Mouse (Mus musculus): ENCODE results near the gene Ushbp1.

Gene Ushbp1

DNA sequence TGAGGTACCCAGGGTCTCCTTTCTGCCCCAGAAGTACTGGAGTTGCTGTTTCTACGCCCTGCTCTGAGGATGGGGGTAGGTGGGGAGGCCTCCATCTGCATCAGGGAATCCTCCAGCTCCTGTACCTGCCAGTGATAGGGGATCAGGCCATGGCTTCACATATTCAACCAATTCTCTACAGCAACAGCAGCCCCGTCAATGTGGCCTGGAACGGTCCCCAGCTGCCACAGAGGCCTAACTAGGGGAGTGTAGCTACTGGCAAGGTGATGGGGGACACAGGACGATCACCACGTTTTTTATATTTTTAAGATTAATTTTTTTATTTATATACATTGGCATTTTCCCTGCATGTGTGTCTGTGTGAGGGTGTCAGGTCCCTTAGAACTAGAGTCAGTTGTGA is 3.2 kb downstream of the Ushbp1 start:
- no peak for DNase-seq

DNA sequence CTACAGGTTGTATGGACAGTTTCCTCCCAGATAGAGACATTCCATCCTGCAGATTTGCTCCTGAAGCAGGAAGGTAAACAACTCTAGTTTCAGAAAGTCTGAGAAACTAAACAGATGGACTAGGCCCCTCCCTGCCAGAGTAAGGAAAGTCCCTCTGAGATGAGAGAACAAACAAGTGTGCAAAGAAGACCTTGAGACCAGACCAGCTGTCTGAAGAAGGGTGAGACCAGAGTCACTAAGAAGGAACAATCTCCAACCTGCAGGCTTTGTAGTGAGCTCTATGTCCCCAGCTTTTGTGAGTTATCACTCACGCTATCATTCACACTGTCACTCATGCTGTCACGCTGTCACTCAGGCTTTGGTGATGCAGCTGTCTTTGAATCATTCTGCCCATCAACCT is 3.9 kb downstream of the Ushbp1 start:
- DNase-seq, result no peak

DNA sequence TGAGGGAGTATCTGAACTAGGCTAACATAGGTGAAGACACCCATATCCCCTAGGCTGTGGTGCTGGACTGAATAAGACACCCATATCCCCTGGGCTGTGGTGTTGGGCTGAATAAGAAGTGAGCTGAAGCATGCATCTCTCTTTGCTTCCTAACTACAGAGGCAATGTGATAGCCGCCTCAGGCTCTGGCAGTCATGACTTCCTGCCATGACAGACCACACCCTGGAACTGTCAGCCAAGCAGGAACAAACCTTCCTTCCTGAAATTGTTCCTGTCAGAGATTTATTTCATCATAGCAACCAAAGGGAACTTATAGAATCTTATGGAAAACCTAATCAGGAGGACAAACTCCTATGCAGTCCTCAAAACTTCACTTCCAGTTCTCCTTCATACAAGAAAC is 7.3 kb downstream of the Ushbp1 start:
- no peak for DNase-seq

DNA sequence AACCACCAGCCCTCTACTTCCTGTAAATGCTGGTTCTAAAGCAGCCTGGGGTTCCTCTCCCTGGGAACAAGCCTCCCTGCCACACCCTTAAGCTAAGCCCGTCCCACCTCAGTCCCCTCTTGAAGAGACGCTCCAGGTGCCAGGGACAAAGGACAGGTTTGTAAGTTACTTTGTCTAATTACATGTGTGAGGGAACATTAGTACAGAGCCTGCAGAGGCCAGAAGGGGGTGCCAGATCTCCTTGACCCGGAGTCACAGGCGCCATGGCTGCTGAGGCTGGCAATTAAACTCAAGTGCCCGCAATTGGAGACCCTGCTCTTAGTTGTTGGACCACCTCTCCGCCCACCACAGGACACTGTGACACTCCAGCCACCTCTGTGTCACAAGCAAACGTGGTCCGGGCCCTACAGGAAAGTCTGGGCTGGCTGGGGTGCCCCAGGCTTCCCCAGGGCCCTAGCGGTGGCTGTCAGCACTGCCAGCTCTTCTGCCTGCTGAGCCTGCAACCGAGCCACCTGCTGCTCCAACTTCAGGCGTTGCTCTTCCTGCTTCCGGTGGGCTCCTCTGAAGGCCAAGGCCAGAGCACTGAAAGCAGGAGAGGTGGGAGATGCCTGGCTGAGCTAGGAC is 10.3 kb downstream of the Ushbp1 start:
- DNase-seq, result no peak

DNA sequence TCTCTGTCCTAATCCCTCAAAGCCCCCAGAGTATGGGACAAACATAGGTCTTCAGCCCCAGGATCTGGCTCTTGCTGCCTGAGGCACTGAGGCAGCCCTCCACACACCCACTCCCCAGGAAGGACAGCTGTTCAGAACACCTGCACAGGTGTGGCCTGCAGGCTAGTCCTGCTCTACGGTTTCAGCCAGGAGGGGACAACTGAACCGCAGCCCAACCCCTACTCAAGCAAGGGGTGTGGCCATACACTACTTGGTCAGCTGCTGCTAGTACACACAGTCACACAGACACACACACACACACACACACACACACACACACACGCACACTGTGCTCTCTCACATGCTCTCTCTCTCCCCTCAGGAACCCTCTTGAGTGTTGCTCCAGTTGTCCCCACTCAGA is 11.7 kb downstream of the Ushbp1 start:
- no peak for DNase-seq

DNA sequence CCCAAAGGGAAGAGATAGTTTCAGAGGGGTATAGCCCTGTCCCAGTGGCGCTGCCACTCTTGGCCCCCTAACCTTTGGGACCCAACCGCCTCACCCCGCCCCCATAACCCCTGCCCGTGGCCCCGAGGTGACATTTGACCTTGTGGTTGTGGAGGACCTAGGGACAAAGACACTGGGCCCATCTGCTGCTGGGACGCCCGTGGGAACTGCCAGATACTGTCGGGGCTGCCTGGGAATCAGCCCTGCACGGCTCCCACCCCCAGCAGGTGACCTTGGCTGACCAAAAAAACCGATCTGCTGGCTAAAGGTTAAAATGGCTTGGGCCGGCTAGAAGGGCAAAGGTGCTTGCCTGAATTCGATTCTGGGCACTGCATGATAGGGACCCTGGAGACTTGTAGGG is 12.2 kb downstream of the Ushbp1 start:
- DNase-seq, result peak; percentile 54

DNA sequence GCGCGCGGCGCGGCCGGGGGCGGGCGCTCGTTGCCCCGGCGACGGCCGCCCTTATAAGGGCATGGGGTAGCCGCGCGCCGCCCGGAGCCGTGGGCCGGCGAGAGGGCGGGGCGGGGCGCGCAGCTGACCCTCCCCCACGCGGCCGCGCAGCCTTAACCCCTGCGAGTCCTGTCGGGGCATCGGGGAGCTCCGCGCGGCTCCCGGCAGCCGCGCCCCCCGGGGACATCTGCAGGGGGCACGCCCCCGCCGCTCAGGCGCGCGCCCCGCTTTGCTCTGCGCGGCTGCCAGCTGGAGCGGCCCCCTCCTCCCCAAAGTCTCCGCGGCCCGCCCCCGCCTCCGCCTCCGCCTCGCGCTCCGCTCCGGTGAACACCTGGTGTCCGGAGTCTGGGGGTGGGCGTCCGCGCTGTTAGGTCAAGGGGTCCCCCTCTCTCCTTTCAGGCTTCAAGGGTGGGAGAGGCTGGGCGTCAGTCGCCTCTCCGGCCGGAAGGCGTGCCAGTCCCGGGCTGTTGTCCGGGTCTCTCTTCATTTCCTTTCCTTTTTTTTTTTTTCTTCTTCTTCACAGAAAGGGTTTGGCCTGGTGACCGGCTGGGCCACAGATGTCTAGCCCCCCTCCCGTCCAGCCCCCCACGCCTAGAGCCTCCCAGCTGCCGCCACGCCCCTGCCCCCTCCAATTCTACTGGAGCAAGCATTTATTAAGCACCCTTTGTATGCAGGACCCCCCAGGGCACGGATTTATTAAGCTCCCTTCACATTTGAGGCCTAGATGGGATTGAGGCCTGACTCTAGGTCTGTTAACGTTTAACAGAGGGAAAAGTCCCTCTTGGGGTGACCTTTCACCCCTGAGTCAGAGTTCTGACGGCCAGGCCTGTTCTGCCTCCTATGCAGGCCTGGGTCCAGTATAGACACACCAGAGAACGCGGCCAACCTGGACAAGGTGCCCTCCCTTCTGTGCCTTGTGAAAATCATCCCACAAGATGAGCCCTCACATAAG is 13.3 kb downstream of the Ushbp1 start:
- DNase-seq, result peak; percentile 90

DNA sequence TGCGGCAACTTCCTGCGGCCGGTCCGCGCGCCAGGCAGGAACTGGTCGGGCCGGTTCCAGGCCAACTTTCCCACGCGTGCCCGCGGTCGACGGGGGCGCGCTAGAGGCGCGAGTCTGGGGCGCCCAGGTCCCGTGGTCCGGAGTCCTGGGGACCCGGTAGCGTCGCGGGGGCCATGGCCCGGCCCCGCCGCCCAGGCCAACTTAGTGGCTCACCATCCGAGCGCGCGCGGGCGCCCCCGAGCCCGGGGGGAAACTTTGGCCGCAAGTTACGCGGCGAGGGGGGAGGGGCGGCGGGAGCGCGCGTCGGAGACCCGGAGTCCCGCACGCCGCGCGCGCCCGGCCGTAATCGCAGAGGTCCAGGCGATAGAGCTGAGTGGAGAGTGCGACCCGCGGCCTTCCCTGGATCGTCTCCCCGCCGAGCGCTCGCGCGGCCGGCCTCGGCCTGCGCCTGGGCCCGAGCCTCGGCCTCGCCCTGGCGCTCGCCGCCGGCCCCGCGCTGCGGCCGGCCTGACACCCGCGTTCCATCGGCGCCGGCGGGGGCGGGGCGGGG is 14.1 kb downstream of the Ushbp1 start, which contains the start of gene Nr2f6:
Nr2f6 (minus strand) TSS at position 540 of the 550 bp plus-strand sequence.
- peak; percentile 83 for DNase-seq

DNA sequence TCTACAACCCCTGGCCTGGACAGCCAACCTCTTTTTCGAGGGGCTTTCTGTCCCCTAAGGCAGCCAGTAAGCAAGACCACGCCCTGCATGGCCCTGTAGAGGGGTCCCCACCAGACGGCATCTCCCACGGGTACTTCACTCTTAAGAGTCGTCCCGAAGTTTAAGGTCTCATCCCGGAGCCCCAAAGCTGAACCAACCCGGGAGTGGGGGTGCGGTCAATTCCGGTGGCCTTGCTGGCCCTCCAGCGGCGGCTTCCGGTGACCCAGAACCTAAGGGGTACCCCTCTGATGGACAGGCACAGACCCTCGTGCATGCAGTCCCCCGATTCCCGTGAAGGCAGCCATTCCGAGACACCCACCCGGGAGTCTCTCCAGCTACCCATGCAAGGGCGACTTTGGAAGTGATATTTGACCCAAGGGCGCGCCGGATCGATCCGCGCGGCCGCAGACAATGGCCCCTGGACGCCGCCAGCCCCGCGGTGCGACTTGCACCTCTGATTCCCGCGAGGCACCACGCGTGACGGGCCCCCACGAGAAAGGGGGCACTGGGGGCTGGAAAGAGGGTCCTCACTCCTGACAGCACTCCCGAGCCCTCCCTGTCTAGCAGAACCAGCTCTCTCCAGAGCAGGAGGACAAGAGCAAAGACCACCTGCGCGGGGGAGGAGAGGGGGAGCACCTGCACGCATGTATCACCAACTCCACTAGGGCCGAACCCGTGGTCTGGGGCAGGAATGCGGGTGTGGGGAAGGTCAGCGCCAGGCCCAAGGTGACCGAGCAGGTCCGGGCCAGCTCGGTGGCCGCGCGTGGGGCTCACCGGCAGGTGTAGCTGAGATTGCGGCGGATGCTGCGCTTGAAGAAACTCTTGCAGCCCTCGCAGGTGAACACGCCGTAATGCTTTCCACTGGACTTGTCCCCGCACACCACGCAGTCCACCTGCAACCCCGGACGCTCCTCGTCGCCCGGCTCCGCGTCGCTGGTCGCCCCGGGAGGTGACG is 15.1 kb downstream of the Ushbp1 start:
- DNase-seq, result peak; percentile 53

DNA sequence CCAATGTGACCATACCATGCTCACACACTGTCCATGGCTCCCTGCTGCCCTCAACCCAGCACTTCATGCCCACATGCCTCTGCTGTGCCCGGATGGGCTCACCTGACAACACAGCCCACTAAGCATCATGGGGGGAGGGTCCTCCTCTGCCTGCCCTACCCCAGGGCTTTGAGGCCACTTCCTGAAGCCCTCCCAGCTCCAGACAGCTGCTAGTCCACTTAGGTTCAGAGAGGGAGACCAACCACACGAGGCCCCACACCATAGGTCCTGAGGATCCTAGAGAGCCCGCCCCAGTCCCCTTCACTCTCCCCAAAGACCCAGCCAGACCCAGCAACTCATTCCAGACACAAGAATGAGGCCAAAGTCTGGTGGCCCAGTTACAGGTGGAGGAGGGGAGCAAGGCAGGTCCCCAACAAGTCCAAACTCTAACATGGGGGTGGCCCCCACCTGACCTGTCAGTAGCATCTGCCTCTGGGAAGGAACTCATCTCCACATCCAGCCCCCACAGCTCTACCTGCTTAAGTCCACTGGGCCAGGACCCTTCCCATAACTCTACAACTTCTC is 16.0 kb downstream of the Ushbp1 start:
- DNase-seq, result peak; percentile 46

DNA sequence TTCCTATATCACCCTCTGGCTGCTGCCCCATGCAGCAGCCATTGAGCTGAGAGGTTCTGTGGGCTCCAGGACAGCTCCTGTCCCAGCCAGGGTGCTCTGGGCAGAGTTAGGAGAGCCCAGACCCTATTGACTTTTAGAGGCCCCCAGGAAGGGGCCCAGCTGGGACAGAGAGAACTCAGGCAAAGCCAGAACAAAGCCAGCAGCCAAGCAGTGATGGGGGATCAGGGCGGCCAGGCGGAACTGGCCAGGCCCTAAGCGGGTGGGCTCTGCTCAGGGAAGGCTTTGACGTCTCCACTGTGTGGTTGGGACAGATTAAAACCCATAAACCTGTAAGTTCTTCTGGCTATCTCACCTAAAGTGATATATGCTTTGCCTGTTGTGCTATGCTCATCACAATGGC is 16.6 kb downstream of the Ushbp1 start:
- no peak for DNase-seq

DNA sequence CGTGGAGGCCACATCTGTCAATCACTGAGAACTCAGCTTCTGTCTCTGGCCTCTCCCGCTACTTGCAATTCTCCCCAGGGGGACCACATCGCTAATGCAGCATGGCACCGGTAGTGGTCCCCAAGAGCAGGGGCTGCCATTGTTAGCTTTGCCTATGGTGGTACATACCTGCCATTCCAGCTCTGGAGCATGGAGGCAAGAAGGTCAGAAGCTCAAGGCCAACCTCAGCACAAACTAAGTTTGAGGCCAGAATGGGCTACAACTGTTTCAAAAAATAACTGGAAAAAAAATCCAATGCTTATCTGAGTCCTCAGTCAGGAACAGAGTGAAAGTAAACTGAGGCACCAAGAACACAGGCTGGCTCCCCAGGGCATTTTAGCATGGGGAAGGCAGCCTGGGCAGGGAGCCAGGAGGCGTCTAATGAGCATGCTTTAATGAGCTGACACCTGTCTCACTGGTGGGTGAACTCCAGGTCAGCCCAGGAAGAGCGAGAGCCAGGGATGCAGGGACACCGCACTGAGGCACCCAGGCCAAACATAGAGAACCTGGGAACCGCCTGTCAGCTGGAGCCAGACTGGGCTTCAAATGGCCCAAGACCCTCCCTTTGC is 19.1 kb downstream of the Ushbp1 start:
- peak; percentile 40 for DNase-seq

DNA sequence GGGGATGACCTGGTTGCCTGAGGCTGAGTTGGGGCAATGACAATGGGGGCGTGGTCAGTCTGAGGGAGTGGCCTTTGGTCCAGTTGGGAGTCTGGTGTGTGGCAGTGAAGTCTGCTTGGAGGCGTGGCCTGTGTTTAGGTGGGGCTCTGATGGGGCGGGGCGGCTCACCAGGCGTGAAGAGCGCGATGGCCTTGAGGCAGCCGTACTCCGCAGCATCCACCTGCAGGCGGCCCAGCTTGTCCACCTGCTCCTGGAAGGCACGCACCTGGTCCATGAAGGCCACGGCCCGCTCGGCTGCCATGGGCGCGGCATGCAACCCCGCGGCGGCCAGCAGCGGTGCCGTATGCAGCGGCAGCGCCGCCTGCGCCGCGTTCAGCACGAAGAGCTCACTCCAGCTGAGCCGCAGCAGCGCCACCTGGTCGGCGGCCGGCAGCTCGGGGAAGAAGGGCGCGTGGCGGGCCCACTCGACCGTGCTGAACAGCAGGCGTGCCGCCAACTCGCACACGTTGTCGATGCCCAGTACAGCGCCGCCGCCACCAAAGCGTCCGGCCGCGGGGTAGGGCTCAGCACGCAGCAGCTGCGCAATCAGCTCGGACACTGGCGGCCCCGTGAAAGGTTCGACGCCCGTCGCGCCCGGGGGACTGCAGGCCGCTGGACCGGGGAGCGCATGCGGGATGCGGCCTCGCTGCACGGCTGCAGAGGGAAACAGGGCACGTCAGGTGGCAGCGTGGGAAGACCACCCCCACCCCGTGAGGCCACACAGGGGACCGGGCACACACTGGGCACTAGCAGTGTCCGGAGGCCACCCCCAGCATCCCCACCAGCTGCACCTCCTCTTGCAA is 19.8 kb downstream of the Ushbp1 start:
- DNase-seq, result peak; percentile 90

DNA sequence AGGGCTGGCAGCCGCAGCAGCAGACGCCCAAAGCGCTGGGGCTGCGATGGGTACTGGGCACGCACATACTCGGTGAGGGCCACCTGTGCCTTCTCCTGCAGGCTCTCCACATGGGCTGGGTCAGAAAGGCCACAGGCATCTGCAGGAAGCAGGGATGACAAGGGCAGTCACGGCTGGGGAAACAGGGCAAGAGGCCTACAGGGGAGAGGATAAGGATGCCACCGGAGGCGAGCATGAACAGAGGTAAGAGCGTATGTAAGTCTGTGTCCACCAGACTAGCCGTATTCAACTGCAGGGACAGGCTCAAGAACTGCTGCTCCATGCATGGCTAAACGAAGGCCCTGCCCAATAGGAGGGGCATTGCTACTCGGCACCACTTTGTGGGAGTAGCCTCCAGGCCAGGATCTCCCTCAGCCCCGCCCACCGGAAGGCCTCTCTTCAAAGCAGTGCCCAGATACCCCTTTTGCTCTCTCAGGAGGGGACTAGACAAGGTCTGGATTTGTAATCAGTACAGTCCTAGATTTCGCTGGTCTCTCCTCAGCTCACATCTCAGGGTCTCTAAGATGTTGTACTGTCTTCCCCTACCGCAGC is 20.9 kb downstream of the Ushbp1 start:
- peak; percentile 52 for DNase-seq

DNA sequence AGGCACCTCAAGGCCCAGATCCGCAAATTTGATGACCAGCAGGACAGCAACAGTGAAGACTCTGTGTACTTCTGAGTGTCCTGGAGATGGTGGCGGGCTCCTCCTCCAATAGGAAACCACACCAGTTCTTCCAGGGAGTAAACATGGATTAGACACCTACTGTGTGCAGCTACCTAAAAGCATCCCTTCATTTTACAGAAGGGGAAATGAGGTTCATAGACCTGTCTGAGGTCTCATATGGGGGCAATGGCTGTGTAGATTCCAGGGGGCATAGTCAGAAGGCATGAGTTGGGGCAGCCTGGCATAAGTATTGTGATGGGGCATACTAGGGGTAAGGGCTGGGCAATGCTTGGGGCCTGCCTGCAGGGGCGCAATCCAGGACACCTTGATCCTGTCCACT is 22.6 kb downstream of the Ushbp1 start:
- DNase-seq, result no peak

DNA sequence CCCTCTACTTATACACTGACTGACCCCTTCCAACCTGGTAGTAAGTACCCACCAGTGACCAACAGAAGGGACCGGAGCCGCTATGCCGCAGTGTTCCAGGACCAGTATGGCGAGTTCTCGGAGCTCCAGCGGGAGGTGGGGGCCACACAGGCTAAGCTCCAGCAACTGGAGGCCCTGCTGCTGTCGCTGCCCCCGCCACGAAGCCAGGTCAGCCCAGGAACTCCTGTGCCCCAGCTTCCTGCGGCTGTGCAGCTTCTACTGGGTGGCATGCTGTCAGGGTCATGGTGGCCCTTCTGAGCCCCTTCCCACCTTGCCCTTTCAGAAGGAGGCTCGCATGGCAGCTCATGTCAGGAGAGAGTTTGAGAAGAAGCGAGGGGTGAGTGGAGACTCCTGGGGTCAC is 23.2 kb downstream of the Ushbp1 start:
- DNase-seq, result no peak

DNA sequence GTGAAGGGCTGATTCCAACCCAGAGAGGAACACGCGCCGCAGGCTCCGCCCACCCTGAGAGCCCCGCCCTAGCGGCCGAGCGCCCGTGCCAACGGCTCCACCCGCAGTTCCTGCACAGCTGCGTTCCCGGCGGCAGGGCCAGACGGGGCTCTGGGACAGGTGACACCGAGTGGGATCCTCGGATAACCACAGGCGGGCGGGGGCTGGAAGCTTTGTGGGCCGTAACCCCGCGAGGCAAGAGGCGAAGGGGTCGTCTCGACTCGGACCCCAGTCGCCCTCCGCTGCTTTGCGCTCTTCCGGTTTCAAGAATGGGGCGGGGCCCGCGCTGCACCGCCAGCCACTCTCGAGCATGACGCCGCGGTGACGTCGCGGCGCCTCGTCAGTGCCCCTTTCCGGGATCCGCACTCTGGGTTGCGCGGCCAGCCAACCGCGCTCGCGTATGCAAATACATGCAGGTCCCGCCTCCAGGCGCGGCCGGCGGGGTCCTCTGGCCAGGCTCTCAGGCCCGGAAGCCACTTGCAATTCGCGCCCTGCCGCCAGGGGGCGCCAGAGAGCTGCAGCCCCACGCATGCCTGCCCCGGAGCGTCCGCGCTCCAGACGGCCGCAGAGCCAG is 24.3 kb downstream of the Ushbp1 start, which contains the start of gene Ocel1:
Ocel1 (plus strand) TSS at position 63 of the 613 bp plus-strand sequence.
- DNase-seq, result peak; percentile 98

DNA sequence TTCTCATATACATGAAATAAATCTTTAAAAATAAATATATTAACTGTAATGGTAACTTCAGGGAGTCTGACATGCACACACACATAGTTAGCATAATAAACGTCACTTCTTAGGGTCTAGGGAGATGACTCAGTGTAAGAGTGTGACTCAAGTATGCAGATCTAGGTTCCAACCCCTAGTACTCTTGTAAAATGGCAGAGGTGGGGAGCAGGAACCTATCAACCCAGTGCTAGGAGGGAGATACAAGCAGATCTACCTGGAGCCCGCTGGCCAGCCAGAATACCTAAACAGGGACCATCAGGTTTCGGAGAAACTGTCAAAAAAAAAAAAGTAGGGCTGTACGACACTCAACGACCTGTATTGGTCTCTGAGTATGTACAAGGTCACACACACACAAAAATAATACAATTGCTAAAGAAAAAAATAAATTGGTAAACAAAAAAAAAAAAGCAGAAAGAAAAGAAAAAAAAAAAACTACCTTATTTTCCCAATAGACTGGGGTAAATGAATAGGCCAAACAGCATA is 24.8 kb downstream of the Ushbp1 start:
- no peak for DNase-seq

DNA sequence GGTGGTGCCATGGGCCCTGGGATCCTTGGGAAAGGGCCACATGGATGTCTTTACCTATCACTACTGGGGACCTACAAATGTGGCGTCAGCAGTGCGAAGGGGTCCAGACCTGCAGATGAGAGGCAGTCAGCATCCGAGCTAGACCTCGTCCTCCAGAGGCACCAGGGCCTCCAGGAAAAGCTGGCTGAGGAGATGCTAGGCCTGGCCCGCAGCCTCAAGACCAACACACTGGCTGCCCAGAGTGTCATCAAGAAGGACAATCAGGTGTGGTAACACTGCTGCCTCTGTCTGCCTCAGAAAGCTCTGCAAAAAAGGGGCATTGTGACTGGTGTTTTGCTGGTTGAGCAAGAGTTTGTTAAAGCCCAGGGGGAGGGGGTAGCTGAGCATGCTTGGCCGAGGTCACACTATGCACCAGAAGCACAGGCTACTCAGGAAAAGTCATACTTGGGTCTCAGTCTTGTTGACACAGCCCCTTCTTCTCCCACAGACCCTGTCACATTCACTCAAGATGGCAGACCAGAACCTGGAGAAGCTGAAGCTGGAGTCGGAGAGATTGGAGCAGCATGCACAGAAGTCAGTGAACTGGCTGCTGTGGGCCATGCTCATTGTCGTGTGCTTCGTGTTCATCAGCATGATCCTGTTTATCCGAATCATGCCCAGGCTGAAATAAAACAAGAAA is 26.4 kb downstream of the Ushbp1 start:
- DNase-seq, result no peak

Measured in kidney, adult 18-20 months (tissue).